Mouse (Mus musculus): ENCODE measurements at regions not wholly inside any gene's neighbourhood (a gene's known extent, or its start where the extent isn't known, plus 50 kb on each side); places are given as distances from the start of the nearest gene placed in this dataset.

DNA sequence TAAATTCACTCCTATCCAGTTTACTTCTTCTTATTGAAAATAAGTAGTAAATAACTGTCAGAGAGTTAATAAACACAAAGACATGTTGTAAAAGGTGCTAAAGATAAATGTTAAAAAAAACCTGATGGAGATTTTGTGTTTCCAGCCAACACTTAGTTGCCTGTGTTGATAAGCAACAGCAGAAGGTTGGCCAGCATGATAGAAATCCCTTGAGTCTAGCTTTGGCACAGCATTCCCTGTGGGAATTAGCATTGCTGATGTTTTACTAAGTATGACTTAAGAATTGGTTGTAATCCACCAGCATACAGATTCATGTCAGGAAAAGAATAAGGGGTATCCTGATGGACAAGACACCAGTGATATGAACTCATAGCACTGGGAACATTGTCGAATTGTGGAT, 594.3 kb downstream of the Plod2 start:
- DNase-seq, result no peak

DNA sequence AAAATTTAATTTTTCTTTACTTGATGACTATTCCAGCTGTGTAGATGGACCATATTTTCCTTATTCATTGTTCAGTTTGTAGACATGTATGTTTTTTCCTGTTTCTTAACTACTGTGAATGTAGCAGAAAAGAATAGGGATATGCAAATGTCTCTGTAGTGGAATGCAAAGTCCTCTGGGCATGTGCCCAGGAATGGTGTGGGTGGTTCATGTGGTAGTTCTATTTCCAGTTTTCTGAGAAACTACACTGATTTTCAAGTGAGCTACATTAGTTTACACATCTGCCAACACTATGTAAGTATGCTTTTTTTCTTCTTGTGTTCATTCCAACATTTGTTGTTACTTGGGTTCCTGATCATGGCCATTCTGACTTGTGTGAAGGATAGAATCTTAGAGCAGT, 628.0 kb downstream of the Plod2 start:
- no peak for DNase-seq

DNA sequence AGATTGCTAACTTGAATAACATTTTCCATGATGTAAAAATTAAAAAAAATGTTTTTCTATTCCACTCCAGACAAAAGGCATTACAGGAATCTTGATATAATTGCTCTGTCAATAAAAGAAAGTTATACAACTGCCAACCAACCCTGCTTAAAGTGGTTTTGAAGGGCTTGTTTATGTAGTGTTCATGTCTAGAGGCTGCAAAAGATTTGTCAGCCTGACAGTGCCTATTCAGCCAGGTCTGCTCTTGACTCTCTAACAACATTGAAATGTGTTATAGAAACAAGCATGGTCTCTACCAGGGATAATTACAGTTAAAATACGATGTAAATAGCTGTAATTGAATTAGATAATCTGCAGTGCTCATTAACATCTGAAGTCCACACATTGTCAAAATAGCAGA, 644.6 kb downstream of the Plod2 start:
- DNase-seq, result no peak

DNA sequence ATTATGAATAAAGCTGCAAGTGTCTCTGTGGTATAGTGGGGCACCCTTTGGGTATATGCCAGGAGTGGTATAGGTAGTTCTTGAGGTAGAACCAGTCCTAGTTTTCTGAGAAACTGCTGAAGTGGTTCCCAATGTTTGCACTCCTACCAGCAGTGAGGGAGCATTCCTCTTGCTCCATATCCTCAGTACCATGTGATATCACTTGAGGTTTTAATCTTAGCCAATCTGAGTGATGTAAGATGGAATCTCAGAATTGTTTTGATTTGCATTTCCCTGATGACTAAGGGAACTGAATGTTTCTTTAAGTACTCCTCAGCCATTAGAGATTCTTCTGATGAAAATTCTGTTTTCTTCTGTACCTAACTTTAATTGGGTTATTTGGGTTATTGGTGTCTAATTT, 690.5 kb downstream of the Plod2 start:
- no peak for DNase-seq

DNA sequence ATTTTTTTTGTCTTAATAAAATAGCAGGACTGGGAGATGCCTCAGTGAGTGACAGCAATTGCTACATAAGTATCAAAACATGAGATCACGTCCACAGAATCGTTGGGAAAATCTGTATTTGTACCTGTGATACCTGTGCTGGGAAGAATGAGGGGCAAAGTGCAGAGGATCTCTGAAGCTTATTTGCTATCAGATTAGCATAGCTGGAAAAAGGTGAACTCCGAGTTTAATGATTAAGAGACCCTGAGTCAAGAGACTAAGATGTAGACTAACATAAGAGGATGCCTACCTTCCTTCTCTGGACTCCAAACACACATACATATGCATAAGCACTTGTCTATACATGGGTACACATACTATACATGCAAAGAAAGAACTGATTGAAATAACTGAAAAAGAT, 710.1 kb downstream of the Plod2 start:
- no peak for DNase-seq

DNA sequence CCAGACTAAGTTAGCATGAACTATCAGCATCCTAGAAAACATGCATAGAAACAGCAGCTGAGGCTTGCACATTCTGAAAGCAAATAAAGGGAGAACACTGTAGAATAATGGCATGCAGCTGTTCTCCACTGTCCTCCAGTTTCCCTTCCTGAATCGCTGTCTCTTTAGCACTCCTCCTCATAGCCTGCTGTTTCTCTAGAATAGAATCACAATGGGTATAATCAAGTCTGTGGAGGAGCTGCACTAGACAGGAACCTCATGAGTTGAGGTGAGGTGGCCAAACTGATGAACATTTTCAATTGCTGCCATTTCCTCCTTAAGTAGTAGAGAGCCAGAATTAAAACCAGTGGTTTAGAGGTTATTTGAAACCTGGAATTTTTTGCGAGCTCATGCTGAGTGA, 755.3 kb downstream of the Plod2 start:
- no peak for DNase-seq

DNA sequence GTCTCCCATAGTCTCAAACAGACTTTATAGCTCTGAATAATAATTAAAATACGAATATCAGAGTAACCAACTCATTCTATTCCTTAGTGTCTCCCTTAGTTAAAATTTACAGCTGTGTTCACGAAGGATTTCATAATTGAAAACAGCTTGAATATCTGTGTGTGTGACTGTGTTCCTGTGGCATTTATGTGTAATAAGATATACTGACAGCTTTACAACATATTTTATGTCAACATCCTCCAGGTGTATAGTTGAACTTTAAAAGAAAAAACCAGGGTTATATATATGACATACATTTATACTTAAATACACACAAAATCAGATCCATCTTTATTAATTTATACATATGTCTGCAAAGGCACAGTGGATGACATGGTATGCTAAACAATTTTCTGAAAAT, 764.7 kb downstream of the Plod2 start:
- DNase-seq, result no peak

DNA sequence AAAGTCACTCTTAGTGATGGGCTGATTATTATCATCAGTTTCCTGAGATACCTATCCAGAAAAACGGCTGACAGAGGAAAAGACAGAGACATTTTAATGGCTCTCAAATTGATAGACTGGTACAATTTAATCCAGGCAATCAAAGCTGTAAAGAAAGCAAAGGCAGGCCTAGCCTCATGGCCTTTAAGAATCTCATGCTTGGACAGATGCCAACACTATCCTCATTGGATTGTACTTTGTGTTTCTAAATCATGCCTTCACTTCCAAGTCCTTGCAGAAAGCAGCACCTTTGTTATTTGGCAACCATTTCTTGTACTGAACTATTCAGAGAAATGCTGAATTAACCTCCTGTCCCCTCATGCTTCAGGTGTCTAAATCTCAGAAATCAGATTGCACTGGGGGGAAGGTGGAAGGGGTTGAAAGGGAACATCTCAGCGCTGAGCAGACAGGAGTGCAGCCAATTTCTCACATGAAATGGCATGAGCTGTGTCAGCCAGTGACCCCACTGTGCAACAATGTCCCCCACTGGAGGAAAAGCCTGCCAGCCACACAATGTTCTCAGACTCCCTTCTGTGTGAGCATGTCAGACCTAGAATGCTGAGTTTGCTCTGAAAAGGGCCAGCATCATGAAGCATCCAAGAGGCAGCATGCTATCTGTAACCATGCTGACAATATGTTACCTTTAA, 787.1 kb downstream of the Plod2 start:
- DNase-seq, result no peak

All from thymus, postnatal 36 days (tissue).